Mouse (Mus musculus): ENCODE data around the gene Crhr2.

The Crhr2 gene

DNA sequence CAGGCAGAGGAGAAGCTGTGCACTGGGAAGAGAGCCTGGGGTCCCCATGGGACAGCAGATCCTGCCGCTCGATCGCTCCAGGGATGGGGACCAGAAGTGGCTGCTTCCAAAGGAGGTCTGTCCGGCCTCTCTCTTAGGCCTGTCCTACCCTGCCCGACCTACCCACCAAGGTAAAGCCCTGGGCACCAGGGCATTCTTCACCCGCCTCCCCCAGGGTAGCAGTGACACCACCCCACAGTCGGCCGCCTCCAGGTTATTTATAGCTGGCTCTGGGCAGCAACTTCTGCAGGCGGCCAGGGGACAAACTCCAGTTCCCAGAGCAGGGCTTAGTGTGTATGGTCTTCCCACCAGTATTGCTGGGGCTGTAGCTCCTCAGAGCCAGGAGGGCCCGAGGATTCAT is at the start of gene Crhr2:
Crhr2 (minus strand) TSS at position 223 of the 400 bp plus-strand sequence.
- no peak for DNase-seq (ENCODE audit: low read depth, low spot score)

DNA sequence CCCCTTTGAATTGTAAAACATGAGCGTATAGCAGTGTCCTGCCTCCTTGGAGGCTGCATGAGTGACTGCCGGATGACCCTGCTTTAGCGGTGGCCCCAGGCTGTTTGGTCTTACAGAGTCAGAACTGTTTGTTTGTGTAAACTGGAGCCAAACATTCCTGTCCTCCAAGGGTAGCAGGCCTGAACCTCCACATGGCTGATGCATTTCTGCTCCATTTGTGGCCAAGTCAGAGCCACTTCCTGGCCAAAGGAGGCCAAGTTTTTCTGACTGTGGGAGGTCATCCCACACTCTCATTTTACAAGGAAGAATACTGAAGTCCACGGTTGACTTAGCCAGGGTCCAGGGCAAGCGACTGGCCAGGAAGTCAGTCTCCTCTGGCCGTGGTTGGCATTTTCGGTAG is 46.7 kb upstream of the Crhr2 start:
- no peak for DNase-seq (ENCODE audit: low read depth, low spot score)

DNA sequence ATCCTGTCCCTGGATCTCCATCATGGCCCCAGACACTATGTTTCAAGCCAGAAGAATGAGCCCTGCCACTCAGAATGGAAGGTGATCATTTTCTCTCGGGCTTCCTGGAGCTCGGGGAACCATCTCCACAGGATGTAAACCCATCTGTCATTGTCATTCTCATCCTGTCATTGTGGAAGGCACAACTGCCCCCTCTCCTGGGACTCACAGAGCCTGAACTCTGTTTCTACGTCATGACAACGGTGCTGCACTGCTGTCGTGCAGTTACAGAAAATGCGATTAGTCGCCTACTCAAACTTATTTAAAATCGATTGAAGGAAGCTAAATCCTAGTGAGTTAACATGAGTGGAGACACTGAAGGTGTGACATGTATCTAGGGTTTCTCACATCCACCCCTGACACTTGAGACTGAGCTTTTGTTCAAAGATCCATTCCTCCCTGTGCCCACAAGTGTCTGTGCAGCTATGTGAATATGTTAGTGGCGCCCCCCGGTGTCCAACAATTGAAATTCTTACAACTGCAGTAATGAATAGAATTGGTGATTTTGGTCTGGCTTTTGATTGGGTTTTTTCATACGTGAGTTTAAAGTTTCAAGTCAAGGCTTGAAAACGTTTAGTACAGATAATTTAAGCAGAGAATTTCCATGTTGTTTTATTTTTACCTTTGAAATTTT is 44.4 kb upstream of the Crhr2 start:
- no peak for DNase-seq (ENCODE audit: low read depth, low spot score)

DNA sequence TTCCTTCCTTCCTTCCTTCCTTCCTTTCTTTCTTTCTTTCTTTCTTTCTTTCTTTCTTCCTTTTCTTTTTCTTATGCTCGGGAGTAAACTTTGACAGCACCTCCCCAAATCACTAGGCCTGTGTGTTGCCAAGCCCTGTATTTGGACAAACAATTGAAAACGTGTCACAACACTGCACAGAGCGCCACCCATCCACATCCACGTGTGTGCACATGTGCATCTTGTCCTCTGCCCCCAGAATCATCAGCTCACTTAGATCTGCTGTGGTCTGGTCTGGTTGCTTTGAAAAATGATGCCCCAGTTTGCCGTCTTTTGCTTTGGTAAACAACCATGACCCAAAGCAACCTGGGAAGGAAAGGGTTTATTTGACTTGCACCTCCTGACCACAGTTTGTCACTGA is 43.1 kb upstream of the Crhr2 start:
- DNase-seq (ENCODE audit: low read depth, low spot score): no peak

DNA sequence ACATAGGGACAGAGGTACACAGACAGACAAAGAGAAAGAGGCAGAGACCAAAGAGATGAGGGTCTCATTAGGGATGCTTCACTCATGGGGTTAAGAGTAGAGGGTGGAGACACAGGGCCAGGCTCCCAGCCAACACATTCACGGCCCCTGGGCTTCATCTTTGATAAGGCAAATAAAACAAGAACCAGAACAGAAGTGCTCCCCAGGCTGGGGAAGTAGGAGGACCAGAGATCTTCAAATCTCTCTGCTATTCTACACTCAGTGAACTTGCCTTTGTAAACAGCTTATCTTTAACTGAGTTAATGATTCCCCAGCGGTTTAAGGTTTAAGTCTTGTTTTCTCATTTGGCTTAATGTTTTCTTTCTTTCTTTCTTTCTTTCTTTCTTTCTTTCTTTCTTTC is 42.6 kb upstream of the Crhr2 start:
- no peak for DNase-seq (ENCODE audit: low read depth, low spot score)

DNA sequence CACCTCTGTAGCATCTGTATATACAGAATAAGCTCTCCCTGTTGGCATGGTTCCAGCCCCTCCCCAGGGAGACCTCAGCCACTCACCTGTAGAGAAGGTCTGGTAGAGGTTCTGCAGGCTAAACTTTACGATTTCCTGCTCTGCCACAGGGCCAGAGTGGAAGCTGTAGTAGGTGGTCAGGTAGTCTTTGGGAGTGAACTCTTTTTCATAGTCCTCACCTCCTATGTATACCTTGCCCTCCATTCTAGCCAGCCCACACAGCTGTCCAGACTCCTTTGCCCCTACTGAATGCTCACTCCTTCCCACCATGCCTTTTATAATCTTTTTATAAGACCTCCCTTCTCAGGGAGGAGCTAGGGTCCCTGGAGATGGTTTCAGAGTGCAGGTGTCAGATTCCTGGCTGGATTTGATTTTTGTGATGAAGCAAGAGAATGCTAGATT is 41.9 kb upstream of the Crhr2 start, which contains the start of gene Inmt:
Inmt (minus strand) TSS at position 303 of the 441 bp plus-strand sequence.
- no peak for DNase-seq (ENCODE audit: low read depth, low spot score)

DNA sequence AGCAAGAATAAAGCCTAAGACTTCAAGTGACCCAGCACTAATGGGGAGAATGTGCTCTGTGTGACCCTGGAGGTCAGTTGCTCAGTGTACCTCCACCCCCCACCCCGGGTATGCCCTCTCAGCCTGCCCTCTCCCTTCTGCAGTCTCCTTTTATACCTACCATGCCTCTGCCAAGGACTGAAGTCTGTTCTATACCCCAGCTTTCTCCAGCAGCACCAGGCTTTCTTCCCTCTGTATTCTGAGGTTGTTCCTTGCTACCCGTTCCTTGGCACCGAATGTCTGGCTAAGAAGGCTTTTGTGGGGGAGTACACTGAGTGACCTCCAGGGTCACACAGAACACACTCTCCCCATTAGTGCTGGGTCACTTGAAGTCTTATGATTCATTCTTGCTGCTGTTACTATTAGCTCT is 41.1 kb upstream of the Crhr2 start:
- DNase-seq (ENCODE audit: low read depth, low spot score): no peak

DNA sequence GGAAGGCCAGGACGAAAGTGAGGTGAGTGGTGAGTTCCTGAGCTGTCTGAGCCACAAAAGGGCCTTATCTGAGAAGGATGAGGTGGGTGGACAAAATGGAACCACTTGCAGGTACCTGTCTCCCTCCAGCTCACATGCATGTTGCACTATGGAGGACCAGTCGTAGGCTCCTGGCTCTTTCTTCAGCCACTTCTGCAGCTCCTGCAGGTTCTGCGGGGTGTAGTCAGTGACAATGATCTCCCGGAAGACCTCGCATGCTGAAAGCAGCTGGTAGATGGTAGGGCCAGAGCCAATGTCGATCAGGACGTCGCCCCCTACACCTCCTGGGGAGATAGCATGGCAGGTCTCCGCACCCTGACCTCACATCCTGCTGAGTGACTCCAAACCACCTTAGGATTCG is 40.4 kb upstream of the Crhr2 start:
- no peak for DNase-seq (ENCODE audit: low read depth, low spot score)

DNA sequence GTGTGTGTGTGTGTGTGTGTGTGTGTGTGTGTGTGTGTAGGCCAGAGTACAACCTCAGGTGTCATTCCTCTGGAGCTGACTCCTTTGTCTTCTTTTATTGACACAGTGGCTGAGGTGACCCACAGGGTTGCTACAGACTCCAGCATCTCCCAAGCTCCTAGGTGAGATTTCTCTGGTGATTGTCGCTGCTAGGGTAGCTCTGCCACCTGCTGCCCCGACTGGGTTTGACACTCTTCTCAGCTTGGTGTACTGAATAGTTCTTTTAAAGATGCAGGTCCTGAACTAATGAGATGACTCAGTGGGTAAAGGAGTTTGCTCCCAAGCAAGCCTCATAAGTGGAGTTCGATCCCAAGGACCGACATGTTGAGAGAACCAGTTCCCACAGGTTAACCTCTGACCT is 38.8 kb upstream of the Crhr2 start:
- DNase-seq (ENCODE audit: low read depth, low spot score): no peak

DNA sequence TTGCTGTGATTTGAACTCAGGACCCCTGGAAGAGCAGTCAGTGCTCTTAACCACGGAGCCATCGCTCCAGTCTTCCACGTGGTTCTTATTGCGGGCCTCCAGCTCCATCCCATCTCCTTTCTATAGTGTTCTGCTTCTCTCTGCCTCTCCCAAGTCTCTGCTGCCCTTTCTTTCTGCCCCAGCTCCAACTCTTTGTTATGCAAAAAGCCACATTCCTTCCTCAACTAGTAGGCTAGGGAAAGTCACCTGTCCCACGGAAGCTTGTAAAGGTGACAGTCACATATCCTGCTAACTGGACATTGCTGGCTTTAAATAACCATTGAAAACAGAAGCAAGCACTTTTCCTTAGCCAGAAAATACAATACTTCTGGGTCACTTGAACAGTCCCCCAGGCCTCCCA is 37.0 kb upstream of the Crhr2 start:
- no peak for DNase-seq (ENCODE audit: low read depth, low spot score)

DNA sequence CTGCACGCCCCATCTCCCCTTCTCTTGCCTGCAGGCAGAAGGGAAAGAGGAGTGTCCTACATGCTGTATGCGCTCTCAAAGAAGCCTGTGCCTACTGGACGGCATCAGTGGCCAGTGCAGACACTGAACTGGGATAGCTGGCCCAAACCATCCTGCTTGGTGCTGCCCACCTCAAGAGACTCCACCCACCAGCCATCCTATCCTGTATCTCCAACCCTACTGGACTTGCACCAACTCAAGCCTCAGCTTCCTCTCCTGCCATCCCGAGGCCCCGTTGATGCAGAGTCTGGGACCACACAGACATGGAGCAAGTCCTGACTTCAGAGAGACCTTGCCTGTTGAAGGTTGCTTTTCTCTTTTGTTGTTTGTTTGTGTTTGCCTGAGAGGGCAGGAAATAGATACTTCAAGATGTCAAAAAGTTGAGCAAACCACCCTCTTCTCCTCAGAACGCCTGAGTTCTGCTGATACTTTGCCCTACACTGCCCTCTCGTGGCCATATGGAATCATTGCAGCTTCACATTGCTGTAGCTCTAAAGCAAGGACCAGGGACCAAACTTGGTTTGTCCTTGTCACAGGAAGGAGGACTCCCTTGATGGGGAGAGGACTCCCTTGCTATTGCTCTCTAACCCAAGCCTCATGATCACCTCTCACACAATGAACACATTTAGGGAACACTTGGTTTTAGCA is 34.1 kb upstream of the Crhr2 start:
- DNase-seq (ENCODE audit: low read depth, low spot score): peak; percentile 30

DNA sequence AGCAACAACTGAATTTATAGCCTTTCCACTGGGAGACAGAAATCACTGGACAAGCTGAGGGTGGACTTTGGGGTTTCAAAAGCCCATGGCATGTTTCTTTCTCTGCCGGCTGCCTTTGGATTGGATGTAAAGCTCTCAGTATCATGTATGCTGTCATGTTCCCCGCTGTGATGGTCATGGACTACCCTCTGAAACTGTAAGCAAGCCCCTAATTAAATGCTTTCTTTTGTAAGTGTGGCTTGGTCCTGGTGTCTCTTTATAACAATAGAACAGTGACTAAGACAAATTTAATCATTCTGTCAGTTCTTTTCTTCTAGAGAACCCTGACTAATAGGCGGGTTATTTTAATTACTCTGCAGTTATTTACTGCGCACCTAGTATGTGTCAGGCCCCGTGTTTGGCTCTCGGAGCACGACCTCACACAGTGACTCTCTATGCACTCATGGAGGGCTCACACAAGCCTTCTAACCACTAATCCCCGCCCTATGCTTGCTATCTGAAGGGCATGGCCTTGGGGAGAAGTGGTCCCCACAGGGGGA is 30.3 kb upstream of the Crhr2 start:
- DNase-seq (ENCODE audit: low read depth, low spot score): no peak

DNA sequence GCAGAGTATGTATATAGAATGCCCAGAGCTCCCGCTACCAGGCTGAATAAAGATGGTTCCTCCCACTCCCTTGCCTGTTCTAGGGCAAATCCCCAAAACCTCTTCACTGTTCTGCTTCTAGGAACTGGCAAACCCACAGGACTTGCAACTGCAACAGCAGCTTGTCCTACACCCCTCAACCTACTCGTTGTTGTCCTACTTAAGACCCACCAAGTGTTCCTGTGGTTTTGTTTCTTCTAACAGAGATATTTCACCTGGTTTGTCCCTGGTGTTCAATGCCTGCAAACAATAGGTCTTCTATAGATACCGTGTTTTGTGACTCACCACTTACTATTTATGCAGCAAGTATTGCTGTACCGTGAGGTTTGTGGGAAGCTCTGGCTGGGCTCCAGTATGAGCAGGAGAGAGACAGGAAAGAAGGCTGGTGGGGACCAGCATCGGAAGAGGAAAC is 28.5 kb upstream of the Crhr2 start:
- no peak for DNase-seq (ENCODE audit: low read depth, low spot score)

DNA sequence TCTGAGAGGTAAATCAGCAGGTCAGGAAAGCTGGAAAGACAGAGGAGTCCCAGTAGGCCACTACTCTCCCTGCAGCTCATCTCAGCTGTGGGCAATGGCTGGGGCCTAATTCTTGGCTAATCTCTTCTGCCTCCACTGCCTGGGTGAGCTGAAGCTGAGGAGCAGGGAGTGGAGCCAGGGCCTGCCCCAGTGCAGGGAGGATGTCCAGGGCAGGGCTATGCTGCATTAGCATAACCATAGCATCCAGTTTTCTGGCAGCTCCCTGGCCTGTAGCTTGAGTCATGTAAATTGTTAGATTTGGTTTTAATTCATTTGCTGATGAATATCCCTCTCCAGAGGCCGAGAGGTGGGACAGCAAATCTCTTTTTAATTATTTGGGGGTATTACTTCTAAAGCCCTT is 26.4 kb upstream of the Crhr2 start:
- no peak for DNase-seq (ENCODE audit: low read depth, low spot score)

DNA sequence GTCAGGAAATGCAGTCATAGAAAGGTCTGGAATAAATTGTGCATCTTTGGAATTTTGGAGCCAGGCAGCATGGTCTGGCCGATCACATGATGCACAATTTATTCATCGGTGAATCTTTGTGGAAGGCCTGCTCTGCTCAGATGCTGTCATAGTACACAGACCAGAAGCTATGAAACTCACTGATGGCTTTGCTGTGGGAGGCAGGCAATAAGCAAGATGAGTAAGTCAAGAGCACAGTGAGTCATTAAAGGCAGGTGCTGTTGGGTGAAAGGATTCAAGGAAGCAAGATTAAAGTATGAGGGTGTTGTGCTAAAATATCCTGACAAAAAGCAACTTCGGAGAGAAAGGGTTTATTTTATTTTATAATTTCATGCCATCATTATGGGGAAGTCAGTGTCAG is 19.4 kb upstream of the Crhr2 start:
- no peak for DNase-seq (ENCODE audit: low read depth, low spot score)

DNA sequence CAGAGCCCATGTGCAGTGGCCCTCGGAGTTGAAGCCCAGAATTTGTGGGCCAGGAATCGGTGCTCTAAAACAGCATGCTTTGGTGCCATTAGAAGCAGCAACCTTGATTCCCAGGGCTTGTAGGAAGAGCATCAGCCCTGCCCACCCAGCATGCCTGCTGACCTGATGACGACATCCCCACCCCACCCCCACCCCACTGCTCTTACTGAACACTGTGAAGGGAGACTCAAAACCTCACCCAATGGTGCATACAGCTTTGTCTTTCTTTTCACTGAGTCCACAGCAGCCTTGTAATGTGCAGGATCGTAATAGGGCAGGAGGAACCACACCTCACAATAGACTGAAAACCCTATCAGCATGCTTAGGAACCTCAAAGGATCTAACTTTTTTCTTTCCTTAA is 13.3 kb upstream of the Crhr2 start:
- no peak for DNase-seq (ENCODE audit: low read depth, low spot score)

DNA sequence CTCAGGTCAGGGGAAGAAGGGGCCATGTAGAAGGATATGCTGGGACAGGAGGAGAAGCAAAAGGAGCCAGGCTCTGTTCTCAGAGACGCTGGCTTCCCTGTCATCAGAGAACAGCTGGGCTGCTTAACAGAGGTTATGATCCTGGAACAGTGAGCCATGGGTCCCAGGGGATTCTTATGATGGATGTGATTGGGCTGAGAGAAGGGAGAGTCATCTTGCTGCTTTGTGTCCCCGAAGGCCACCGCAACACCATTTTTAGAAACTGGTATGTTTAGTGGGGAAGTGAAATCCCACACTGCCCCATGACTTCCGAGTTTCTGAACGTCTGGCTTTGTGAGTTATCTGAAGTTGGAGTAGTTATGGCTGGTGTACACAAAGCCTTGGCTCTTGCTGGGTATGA is 12.5 kb upstream of the Crhr2 start:
- no peak for DNase-seq (ENCODE audit: low read depth, low spot score)

DNA sequence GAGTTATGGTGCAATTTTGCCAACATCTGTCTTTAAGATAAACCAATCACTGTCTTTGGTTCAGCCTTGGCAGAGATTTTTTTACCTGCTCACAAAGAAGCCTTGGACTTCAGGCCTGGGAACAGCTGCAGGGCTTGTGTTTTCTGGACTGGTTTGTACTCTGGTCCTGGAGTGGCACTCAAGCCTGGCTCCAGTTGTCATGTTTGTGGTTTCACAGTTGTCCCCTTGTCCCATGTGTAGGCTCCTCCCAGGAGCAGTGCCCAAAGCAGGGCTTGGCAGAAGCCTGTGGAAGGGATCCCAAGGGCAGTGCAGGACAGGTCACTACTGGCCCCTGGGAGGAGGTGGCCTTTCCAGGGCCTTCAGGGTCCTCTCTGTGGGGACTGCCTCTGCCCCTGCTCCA is 5.5 kb upstream of the Crhr2 start:
- no peak for DNase-seq (ENCODE audit: low read depth, low spot score)

DNA sequence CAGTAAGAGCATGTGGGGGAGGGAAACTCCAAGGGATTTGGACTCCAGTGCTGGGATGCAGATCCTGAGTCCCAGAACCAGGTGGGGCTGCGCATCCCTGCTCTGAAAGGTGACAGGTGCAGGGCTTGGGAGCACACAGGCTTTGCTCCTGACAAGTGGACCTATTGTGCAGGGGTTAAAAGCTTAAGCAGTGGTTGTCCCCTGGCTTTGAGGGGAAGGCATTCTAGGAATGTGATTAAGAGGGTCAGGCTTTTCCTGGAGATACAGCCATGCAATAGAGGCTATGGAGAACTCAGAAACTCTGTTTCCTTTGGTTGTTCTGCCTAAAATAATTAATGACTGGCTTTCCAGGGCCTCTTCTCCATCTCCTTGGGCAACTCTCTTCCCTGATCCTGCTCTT is 609 bp upstream of the Crhr2 start:
- DNase-seq (ENCODE audit: low read depth, low spot score): no peak

DNA sequence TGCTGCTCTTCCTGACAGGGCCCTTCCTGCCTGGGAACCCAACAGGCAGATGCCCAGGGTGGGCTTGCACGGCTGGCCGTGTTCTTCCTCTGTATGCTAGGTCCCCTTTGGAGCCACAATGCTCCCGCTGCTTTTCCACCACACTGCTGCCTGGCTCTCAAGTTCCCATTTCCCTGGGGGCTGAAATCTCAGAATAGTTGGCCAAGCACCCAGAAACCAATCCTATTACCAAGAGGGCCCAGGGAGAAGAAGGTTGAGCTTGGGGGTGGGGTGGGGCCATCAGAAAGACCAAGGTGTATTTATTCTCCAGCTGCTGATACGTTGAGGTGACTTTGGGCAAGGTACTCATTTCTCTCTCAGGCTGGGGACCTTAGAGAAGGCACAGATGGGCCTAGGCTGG is 1.5 kb downstream of the Crhr2 start:
- DNase-seq (ENCODE audit: low read depth, low spot score): no peak

DNA sequence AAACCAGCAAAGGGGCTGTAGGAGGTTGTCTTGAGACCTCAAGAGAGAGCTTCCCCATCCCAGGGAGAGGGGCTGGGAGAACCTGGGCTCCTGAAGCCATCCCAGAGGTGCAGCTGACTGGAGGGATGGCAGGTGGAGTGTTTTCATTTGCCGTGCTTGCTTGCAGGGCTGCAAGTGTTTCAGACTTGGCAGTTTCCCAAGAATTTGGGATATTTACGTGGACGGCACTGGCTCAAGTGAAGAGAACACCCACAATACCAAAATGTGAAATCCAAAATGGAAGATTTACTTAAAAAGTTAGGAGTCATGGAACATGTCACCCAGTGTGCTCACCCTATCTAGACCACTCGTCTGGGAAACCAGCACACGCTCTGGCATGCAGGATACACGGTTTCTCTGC is 2.2 kb downstream of the Crhr2 start:
- no peak for DNase-seq (ENCODE audit: low read depth, low spot score)

DNA sequence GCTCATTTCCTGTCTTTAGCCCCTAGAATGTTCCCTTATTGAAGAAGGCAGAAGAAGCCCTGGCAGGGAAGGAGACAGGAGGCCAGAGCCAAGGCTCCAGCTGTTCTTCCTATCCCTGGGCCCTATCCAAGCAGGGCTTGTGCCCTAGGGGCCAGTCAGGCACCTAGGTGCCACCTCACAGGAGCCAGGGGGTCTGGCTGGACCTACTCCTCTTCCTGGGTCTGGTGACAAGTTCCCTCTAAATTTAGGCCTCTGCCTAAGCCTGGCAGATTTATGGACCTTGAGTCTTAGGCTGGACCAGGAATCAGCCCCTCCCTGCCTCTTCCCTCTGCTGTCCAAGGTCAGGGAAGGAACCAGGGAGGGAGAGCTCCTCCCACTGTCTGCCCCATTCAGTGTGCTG is 4.4 kb downstream of the Crhr2 start:
- no peak for DNase-seq (ENCODE audit: low read depth, low spot score)

DNA sequence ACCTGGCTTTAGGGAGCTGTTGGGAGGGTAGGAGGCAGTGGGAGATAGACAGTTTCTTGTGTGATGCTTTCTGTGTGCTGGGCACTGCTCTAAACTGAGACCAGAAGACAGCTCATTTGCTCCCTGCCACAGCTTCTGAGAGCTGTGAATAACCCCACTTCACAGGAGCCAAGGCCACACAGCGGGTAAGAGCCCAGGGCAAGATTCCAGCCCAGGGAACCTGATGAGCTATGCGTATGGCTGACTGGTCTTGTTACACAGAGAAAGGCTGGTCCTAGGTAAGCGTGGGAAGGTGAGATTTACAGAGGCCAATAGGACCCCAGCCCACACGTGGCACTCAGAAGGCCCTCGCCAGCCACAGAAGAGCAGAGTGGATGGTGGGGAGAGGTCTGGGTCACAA is 6.2 kb downstream of the Crhr2 start:
- no peak for DNase-seq (ENCODE audit: low read depth, low spot score)

Measured in brain, embryonic 18.5 days (tissue).